Mouse (Mus musculus): Measurements from ENCODE around the gene Atxn10.

Atxn10 gene

GRCm38 (mm10) chr15:85334234-85334633 is 1.8 kb upstream of the Atxn10 start:
- no peak for DNase-seq (ENCODE audit: low read depth, low spot score)

- DNase-seq (ENCODE audit: low read depth, low spot score), result peak; percentile 90
Measured at GRCm38 (mm10) chr15:85336301-85336991, 401 bp downstream of the Atxn10 start.

GRCm38 (mm10) chr15:85337219-85337618 is 1.2 kb downstream of the Atxn10 start:
- no peak for DNase-seq (ENCODE audit: low read depth, low spot score)

GRCm38 (mm10) chr15:85337979-85338378 is 1.9 kb downstream of the Atxn10 start:
- no peak for DNase-seq (ENCODE audit: low read depth, low spot score)

- DNase-seq (ENCODE audit: low read depth, low spot score), result no peak
Measured at GRCm38 (mm10) chr15:85342246-85342645, 6.2 kb downstream of the Atxn10 start.

- DNase-seq (ENCODE audit: low read depth, low spot score), result no peak
Measured at GRCm38 (mm10) chr15:85344673-85345072, 8.6 kb downstream of the Atxn10 start.

- DNase-seq (ENCODE audit: low read depth, low spot score), result no peak
Measured at GRCm38 (mm10) chr15:85347058-85347700, 11.1 kb downstream of the Atxn10 start.

GRCm38 (mm10) chr15:85350144-85350543 is 14.1 kb downstream of the Atxn10 start:
- no peak for DNase-seq (ENCODE audit: low read depth, low spot score)

- no peak for DNase-seq (ENCODE audit: low read depth, low spot score)
Measured at GRCm38 (mm10) chr15:85354060-85354459, 18.0 kb downstream of the Atxn10 start.

GRCm38 (mm10) chr15:85356112-85356511 is 20.1 kb downstream of the Atxn10 start:
- no peak for DNase-seq (ENCODE audit: low read depth, low spot score)

GRCm38 (mm10) chr15:85357465-85358225 is 21.6 kb downstream of the Atxn10 start:
- DNase-seq (ENCODE audit: low read depth, low spot score), result no peak

GRCm38 (mm10) chr15:85359483-85359882 is 23.4 kb downstream of the Atxn10 start:
- DNase-seq (ENCODE audit: low read depth, low spot score), result no peak

- DNase-seq (ENCODE audit: low read depth, low spot score), result no peak
Measured at GRCm38 (mm10) chr15:85359901-85360300, 23.9 kb downstream of the Atxn10 start.

GRCm38 (mm10) chr15:85364366-85364765 is 28.3 kb downstream of the Atxn10 start:
- DNase-seq (ENCODE audit: low read depth, low spot score), result no peak

- no peak for DNase-seq (ENCODE audit: low read depth, low spot score)
Measured at GRCm38 (mm10) chr15:85366938-85367337, 30.9 kb downstream of the Atxn10 start.

GRCm38 (mm10) chr15:85369765-85370164 is 33.7 kb downstream of the Atxn10 start:
- DNase-seq (ENCODE audit: low read depth, low spot score), result no peak

GRCm38 (mm10) chr15:85373125-85373524 is 37.1 kb downstream of the Atxn10 start:
- DNase-seq (ENCODE audit: low read depth, low spot score), result no peak

- DNase-seq (ENCODE audit: low read depth, low spot score), result no peak
Measured at GRCm38 (mm10) chr15:85383477-85383876, 47.4 kb downstream of the Atxn10 start.

- DNase-seq (ENCODE audit: low read depth, low spot score), result no peak
Measured at GRCm38 (mm10) chr15:85388696-85389095, 52.7 kb downstream of the Atxn10 start.

GRCm38 (mm10) chr15:85389915-85390314 is 53.9 kb downstream of the Atxn10 start:
- DNase-seq (ENCODE audit: low read depth, low spot score), result no peak

- no peak for DNase-seq (ENCODE audit: low read depth, low spot score)
Measured at GRCm38 (mm10) chr15:85395360-85395759, 59.3 kb downstream of the Atxn10 start.

GRCm38 (mm10) chr15:85401926-85402325 is 65.9 kb downstream of the Atxn10 start:
- DNase-seq (ENCODE audit: low read depth, low spot score), result no peak
